Mouse (Mus musculus): ENCODE results near the gene Cers1. TPM values are rescaled to one million over a fixed set of nuclear protein-coding genes. Genes with fewer than 3 reads are reported as not detected.

The Cers1 gene
- 18.4 and 21.9 TPM in 2 replicates for polyA plus RNA-seq (2015; fragmentation: Nextera tagmentation; extraction: Ambion mirVana)

DNA sequence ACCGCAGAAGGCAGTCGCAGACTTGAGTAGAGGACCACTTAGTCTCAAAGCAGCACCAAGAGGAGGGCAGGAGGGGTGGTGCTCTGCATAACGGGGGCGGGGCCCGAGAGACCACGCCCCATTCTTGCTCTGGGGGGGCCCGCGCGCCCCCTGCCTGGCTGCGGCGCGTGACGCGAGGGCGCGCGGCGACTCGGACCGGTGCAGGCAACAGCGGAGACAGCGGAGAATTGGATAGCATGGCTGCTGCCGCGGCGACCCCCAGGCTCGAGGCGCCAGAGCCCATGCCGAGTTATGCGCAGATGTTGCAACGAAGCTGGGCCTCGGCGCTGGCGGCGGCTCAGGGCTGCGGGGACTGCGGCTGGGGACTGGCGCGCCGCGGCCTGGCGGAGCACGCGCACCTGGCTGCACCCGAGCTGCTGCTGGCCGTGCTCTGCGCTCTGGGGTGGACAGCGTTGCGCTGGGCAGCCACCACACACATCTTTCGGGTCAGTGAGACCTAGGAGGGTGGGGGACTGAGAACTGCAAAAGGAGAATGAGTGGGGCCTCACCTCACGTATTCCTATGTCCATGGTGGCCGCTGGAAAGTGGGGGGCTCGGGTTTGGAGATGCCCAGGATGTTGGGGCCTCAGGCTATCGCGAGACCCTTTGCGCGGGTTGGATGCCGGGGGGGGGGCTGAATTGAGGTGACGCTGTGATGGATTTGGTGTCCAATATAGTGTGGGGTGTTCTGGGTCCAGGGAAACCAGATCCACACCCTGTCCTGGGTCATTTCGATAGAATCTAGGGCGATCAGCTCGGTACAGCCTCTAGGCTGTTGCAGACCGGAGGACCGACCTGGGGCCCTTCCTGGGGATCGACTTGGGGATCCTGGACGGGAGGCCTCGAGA lies at the start of gene Cers1:
Gene Cers1, plus strand, starts transcription at position 152 of the 887 bp plus-strand sequence.

DNA sequence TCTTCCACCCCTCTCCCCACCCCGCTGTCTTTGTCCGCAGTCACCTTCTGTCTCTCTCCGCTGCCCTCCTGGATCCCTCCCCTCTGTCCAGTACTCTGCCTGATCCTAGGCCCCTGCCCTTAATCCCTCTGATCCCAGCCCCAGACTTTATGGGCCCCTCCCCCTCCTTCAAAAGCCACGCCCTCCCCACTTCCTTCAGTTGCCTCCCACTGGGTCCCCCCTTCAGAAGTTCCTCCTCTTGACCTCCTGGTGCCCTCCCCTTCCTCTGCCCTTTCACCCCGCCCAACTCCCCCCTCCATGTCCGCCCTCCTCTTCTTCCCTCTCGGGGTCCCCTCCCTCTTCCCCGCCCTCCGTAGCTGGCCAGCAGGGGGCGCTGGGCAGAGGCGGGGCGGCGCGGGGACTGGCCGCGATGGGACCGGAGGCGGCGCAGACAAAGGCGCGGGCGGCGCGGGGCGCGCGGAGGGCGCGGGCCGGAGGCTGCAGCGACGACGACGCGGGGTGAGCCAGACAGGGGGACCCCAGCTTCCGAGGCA lies 32.9 kb upstream of the Cers1 start, which contains the start of gene Homer3:
Gene Homer3, plus strand, starts transcription at position 225 of the 533 bp plus-strand sequence.

DNA sequence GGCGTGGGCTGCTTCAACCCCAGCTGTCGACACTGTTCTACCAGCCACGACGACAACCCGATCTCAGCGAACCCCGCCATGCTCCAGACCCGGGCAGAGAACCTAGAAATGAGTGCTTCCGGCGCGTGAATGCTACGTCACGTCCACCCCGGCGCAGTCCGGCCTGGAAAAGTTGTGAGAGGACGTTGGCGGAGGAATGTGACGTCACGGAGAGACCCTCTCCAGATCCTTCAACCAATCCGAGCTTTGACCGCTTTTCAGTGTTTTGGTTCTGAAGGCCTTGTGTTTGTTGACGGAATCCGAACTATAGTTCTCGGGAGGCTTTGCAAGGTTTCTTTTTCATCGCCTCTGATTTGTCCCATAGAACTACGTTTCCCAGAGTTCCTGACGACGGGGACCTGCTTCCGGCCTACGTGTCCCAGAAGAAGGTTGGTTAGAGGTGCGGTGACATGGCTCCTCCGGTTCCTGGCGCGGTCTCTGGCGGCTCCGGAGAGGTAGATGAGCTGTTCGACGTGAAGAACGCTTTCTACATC lies 13.2 kb upstream of the Cers1 start, which contains the start of the genes Ddx49 and Cope:
Gene Ddx49, minus strand, starts transcription at position 132 of the 533 bp plus-strand sequence.
Gene Cope, plus strand, starts transcription at position 161 of the 533 bp plus-strand sequence.

DNA sequence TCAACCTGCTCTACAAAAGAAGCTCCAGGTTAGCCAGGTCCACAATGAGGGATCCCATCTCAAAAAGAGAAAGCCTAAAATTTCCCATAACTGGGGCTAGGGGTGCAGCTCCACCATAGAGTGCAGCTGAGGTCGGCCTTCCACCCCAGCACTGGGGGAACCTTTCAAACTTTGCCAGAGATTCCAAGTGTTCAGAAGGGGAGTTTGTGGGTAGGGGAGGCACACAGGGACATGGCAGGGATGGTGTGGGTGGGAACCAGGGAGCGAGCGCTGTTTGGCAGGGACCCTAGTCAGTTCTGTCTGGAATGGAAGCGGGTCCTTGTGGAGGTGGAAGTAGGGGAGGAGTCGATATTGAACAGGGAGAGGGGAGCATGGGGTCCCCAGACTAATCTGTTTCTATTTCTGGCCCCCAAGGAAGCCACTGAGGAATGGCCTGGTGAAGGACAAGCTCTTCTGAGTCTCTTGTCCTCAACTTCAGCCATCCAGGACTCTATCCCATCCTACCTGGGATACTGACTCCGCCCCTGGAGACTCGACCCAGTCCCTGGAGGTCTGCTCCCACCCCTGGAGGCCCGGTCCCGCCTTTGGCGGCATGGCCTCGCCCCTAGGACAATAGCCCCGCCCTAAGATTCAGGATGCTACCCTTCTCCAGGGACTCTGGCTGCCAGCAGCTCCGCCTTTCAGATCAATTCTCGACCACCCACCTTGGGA lies 13.7 kb downstream of the Cers1 start, which contains the start of gene Gdf1:
Gene Gdf1, plus strand, starts transcription at position 694 of the 711 bp plus-strand sequence.

DNA sequence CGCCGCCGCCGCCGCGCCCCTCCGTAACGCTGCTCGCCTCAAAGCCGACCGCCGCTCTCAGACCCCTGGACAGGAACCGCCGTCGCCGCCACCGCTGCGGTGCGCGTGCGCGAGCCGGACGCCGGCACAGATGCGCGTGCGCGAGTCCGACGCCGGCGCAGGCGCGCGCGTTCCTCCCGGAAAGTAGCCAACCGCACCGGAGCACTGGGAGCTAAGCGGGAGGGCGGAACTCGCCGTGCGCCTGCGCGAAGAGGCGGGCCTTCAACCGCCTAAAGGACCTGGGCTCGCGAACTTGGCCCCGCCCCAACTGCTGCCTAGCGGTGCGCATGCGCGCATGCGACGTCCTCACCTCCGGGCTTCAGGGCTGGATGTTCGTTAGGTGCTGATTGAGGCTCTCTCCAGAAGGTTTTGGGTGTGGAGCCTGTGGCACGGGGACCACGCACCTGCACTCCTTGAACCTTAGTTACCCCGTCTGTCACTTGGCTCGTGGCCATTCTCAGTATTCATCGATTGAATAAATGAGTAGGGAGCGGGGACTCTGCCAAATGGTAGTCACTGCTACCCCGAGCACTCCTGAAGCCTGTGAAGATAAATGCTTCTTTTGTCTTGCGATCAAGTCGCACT lies 37.7 kb downstream of the Cers1 start, which contains the start of gene Upf1:
Gene Upf1, minus strand, starts transcription at position 85 of the 624 bp plus-strand sequence.

DNA sequence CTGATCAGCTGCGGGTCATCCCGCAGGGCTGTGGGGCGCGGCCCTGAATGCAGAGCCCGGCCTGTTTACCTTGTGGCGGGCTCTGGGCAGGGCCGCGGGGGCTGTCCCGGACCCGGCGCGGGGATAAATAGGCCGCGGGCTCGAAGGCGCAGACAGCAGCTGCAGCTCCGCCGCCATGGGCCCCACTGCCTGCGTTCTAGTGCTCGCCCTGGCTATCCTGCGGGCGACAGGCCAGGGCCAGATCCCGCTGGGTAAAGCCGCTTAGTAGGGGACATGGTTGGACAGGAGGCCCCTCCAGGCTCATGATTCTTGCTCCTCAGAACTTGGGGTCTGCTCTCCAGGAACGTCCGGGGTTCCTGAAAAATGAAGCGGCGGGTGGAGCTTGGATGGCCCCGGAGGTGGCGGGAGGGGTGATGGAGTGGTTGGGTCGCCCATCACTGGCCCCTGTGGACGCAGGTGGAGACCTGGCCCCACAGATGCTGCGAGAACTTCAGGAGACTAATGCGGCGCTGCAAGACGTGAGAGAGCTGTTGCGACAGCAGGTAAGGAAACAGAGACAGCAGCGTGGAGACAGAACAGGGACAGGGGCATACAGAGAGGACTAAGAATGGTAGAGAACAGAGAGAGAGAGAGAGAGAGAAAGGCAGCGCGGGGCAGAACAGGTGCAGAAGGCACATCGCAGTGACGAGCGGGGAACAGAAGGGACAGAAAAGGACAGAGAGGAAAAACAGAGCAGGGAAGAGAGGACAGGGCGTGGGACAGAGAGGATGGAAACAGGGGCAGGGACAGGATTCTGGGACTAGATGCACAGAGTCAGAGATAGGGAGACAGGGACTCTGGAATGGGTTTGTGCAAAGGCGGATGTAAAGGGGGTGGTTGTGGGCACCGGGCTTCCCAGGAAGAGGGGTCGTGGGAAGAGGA lies 58.1 kb downstream of the Cers1 start, which contains the start of gene Comp:
Gene Comp, plus strand, starts transcription at position 162 of the 921 bp plus-strand sequence.

Other genes starting within 250 kb of the Cers1 start
- gene Tm6sf2, start 242.9 kb upstream of the Cers1 start, polyA plus RNA-seq (2015; fragmentation: Nextera tagmentation; extraction: Ambion mirVana), result 0.19 TPM in 1 of 2 replicates, not detected in the other
- gene Hapln4, start 232.3 kb upstream of the Cers1 start, polyA plus RNA-seq (2015; fragmentation: Nextera tagmentation; extraction: Ambion mirVana), result not detected in 2 replicates
- 0.01 TPM in 2 replicates for gene Ncan, start 194.9 kb upstream of the Cers1 start, polyA plus RNA-seq (2015; fragmentation: Nextera tagmentation; extraction: Ambion mirVana)
- 9.9 and 13.2 TPM in 2 replicates for gene Nr2c2ap, start 184.4 kb upstream of the Cers1 start, polyA plus RNA-seq (2015; fragmentation: Nextera tagmentation; extraction: Ambion mirVana)
- 10.4 and 10.5 TPM in 2 replicates for gene Rfxank, start 176.6 kb upstream of the Cers1 start, polyA plus RNA-seq (2015; fragmentation: Nextera tagmentation; extraction: Ambion mirVana)
- 23.9 and 24.5 TPM in 2 replicates for gene Borcs8, start 176.3 kb upstream of the Cers1 start, polyA plus RNA-seq (2015; fragmentation: Nextera tagmentation; extraction: Ambion mirVana)
- gene Mef2b, start 176.1 kb upstream of the Cers1 start, polyA plus RNA-seq (2015; fragmentation: Nextera tagmentation; extraction: Ambion mirVana), result 0.35 and 0.50 TPM in 2 replicates
- gene Tmem161a, start 143.4 kb upstream of the Cers1 start, polyA plus RNA-seq (2015; fragmentation: Nextera tagmentation; extraction: Ambion mirVana), result 57.1 and 62.8 TPM in 2 replicates
- gene Slc25a42, start 103.5 kb upstream of the Cers1 start, polyA plus RNA-seq (2015; fragmentation: Nextera tagmentation; extraction: Ambion mirVana), result 11.5 and 12.0 TPM in 2 replicates
- gene Sugp2, start 81.5 kb upstream of the Cers1 start, polyA plus RNA-seq (2015; fragmentation: Nextera tagmentation; extraction: Ambion mirVana), result 16.0 and 16.7 TPM in 2 replicates
- gene Armc6, start 81.3 kb upstream of the Cers1 start, polyA plus RNA-seq (2015; fragmentation: Nextera tagmentation; extraction: Ambion mirVana), result 18.4 and 19.5 TPM in 2 replicates
- 10.6 and 15.7 TPM in 2 replicates for gene Homer3, start 32.9 kb upstream of the Cers1 start, polyA plus RNA-seq (2015; fragmentation: Nextera tagmentation; extraction: Ambion mirVana)
- gene Ddx49, start 13.3 kb upstream of the Cers1 start, polyA plus RNA-seq (2015; fragmentation: Nextera tagmentation; extraction: Ambion mirVana), result 22.4 and 27.8 TPM in 2 replicates
- 216 and 248 TPM in 2 replicates for gene Cope, start 13.3 kb upstream of the Cers1 start, polyA plus RNA-seq (2015; fragmentation: Nextera tagmentation; extraction: Ambion mirVana)
- 4.1 and 4.4 TPM in 2 replicates for gene Gdf1, start 14.0 kb downstream of the Cers1 start, polyA plus RNA-seq (2015; fragmentation: Nextera tagmentation; extraction: Ambion mirVana)
- 7.2 and 8.6 TPM in 2 replicates for gene Upf1, start 37.5 kb downstream of the Cers1 start, polyA plus RNA-seq (2015; fragmentation: Nextera tagmentation; extraction: Ambion mirVana)
- 0.58 and 5.8 TPM in 2 replicates for gene Comp, start 57.8 kb downstream of the Cers1 start, polyA plus RNA-seq (2015; fragmentation: Nextera tagmentation; extraction: Ambion mirVana)
- 6.5 and 7.8 TPM in 2 replicates for gene Crtc1, start 123.8 kb downstream of the Cers1 start, polyA plus RNA-seq (2015; fragmentation: Nextera tagmentation; extraction: Ambion mirVana)
- 8.6 and 8.7 TPM in 2 replicates for gene Klhl26, start 161.2 kb downstream of the Cers1 start, polyA plus RNA-seq (2015; fragmentation: Nextera tagmentation; extraction: Ambion mirVana)
- 0.12 TPM in 1 of 2 replicates, not detected in the other for gene Tmem59l, start 171.6 kb downstream of the Cers1 start, polyA plus RNA-seq (2015; fragmentation: Nextera tagmentation; extraction: Ambion mirVana)
- gene Crlf1, start 177.4 kb downstream of the Cers1 start, polyA plus RNA-seq (2015; fragmentation: Nextera tagmentation; extraction: Ambion mirVana), result 4.2 and 4.5 TPM in 2 replicates
- gene Rex1bd, start 191.0 kb downstream of the Cers1 start, polyA plus RNA-seq (2015; fragmentation: Nextera tagmentation; extraction: Ambion mirVana), result 123 and 148 TPM in 2 replicates
- gene Uba52, start 195.0 kb downstream of the Cers1 start, polyA plus RNA-seq (2015; fragmentation: Nextera tagmentation; extraction: Ambion mirVana), result 788 and 817 TPM in 2 replicates
- 144 and 162 TPM in 2 replicates for gene Fkbp8, start 211.9 kb downstream of the Cers1 start, polyA plus RNA-seq (2015; fragmentation: Nextera tagmentation; extraction: Ambion mirVana)
- gene Kxd1, start 212.2 kb downstream of the Cers1 start, polyA plus RNA-seq (2015; fragmentation: Nextera tagmentation; extraction: Ambion mirVana), result 64.4 and 69.8 TPM in 2 replicates
- gene Ell, start 223.7 kb downstream of the Cers1 start, polyA plus RNA-seq (2015; fragmentation: Nextera tagmentation; extraction: Ambion mirVana), result 11.2 and 11.9 TPM in 2 replicates

All from skeletal muscle tissue, postnatal 0 days (tissue).